Mouse (Mus musculus) stomach, postnatal 0 days (tissue): Measurements from ENCODE around the gene Ctnna2.

Source experiments
- CTCF ChIP-seq: IDR thresholded peaks from 2 replicates; pipeline ENCODE4 v1.5.1; 2016; ENCODE audit warnings: antibody characterized with exemption, low read depth, mild to moderate bottlenecking, moderate library complexity
- EP300 ChIP-seq: optimal IDR thresholded peaks from 2 replicates; pipeline ENCODE3; 2016; ENCODE audit warnings: antibody characterized with exemption

- no peak for TF ChIP-seq CTCF
- TF ChIP-seq EP300, result no peak
These were observed 131.8 kb downstream of the Ctnna2 start for GRCm38 (mm10) chr6:77847651-77848050.
